Mouse (Mus musculus): ENCODE data around the gene Wasf3.
"Not testable (repeated sequence)": the region's sequence is repeated elsewhere in the genome, so short reads cannot be mapped to it uniquely, and the experiment has no call there.

The Wasf3 gene

DNA sequence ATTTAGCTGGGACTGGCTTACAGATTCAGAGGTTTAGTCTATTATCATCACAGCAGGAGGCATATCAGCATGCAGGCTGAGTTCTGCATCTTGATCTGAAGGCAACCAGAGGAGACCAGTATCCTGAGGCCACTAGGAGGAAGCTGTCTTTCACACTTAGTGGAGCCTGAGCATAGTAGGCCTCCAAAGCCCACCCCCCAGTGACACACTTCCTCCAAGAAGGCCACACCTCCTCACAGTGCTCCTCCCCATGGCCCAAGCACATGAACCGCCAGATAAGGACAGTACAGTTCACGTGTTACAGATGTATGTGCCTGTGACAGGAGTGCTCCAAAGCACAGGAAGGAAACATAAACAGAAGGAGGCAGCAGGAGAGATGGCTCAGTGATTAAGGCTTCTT is 58.0 kb downstream of the Wasf3 start:
- no peak for DNase-seq (ENCODE audit: low spot score)

DNA sequence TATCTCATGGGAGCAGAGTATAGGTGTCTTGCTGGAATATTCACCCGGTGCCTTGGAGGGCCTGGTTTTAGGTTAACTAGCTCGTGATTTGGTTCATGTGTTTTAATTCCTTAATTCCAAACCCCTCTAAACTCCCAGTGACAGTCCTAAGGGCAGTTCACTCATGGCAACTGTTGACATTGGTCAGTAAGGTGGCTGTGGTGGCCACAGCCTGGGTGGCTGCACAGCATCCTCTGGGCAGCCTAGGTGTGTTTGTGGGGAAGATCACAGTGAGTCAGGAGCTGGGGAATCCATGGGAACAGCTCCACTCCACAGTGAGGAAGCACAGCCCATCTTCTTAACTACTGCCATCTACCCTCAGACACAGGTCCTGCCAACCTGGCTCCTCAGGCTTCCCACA is 61.8 kb downstream of the Wasf3 start:
- DNase-seq (ENCODE audit: low spot score): no peak

DNA sequence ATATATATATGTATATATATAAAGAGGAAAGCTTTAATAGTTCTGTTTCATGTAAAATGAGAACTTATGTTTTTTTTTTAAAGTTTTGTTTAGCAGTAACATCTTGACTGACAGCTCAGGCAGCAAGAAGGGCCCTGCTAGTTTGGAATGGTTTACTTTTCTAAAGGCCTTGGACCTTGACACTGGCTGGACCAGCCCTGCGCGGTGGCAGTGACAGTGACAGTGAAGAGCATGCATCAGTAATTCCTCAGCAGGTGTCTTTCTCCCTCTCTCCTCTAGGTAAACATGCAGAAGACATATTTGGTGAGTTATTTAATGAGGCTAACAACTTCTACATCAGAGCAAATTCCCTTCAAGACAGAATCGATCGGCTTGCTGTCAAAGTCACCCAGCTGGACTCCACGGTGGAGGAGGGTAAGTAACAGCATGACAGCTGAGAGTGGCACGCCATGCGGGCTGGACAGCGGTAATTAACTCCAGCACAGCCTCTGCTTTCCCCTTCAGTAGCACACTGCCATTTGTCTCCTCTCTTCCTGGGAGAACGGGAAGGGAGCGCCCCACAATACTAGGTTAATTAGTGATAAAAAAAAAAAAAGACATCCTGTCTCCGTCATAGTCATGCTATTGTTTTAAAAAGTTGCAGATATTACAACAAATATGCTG is 66.9 kb downstream of the Wasf3 start:
- no peak for DNase-seq (ENCODE audit: low spot score)

DNA sequence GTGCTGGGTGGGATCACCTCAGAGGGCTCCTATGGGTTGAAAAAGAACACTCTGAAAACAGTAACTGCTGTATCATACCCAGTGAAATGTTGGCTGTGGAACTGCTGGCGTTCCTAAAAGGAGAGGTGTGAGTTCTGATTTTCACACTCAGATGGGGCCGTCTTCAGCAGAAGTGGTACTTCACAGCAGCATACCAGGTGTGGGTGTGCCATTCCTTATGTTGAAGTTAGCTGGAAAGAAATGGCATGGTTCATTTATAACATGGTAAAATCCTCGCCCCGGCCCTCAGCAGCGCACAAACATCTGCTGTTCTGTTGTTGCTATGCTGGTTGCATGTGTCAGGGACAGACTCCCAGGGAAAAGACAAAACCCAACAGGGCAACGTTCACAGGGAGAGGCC is 68.8 kb downstream of the Wasf3 start:
- DNase-seq (ENCODE audit: low spot score): no peak

DNA sequence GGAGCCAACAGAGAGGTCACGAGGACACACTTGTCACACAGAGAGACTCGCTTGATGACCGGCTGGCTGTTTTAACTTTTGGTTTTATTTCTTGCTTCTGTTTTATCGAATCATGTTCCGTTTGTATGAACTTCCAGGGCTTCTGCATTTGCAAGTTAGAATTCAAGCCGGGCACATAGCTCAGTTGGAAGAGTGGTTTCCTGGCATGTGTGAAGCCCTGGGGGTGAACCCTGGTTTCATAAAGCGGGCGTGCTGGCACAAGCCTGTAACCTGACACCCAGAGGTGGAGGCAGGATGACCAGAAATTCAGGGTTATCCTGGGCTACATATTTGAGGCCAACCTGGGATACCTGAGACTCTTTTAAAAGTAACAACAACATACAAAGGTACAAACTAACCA is 76.8 kb downstream of the Wasf3 start:
- DNase-seq (ENCODE audit: low spot score): no peak

DNA sequence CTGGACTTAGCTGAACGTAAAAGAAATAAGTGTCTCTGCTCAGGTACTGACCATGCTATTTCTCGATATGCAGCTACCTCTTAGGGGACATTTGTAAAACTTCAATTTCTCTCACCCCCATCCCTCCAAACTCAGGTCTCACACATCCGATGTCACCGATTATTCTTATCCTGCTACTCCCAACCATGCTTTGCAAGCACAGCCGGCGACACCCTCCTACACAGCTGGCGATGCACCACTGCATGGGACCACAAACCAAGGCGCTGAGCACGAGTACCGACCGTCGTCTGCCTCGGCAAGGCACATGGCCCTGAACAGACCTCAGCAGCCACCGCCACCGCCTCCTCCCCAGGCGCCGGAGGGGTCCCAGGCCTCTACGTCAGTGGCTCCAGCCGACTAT is 81.9 kb downstream of the Wasf3 start:
- no peak for DNase-seq (ENCODE audit: low spot score)

DNA sequence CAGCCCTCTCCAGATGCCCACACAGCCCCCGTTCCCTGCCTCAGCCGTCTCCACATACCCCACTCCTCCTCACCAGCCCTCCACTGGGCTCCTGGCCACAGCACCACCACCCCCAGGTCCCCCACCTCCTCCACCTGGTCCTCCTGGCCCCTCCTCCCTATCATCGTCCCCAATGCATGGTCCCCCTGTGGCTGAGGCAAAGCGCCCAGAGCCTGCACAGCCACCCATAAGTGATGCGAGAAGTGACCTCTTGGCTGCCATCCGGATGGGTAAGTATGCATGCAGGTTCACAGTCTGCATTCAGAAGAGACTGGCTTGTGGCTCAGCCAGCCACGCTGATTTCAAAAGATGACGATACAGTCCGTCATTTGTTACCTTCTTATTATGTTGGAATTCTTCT is 83.5 kb downstream of the Wasf3 start:
- DNase-seq (ENCODE audit: low spot score): no peak

DNA sequence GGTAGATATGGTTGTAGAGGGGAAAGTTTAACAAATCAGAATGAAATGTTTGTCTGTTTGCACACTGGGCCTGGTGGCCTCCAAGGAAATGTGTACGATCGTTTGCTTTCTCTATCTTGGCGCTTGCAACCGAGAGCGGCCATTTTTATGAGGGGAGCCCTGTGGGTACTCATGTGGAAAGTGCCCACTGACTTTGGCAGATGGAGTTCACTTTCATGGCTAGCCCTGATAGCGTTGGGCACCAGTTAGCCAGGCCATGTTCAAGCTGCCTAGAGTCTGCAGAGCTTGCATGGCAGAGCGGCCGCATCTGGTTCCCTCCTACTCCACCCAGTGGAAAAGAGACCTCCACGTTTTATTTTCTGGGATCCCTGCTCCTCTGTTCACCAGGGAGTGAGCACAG is 86.0 kb downstream of the Wasf3 start:
- no peak for DNase-seq (ENCODE audit: low spot score)

DNA sequence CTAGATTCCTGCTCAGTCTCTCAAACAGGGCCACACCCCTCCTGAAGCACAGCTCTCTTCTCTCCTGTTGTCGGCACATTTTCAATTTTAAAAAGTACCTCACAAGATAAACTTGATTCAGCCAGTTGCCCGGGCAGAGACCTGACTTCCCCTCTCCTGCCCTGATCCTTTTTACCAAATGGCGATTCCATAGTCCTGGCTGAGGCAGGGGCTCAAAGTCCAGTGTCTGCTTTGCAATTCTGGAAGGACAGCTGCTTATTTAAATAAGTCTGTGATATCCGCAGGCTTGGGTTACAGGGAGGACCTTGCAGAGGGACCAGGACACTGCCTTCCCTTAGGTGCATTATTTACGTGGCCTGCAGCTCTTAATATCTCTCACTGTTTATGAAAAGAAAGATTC is 86.5 kb downstream of the Wasf3 start:
- no peak for DNase-seq (ENCODE audit: low spot score)

DNA sequence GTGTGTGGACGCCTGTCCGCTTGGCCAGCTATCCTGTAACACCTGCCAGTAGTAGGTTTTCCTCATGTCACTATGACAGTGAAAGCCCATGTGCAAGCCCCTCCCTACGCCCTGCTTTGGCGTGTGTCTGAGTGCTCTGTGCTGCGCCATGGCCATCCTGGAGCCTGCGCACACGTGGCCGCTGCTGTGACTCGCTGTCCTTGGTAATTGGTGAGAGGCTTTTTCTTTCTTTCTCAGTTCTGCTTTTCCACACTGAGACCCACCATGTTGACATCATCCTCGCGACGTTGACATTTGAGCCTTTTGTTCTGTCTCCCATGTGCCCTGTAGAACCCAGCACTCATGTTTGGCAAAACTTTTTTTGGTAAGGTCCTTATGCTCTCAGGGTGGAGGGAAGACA is 87.0 kb downstream of the Wasf3 start:
- no peak for DNase-seq (ENCODE audit: low spot score)

DNA sequence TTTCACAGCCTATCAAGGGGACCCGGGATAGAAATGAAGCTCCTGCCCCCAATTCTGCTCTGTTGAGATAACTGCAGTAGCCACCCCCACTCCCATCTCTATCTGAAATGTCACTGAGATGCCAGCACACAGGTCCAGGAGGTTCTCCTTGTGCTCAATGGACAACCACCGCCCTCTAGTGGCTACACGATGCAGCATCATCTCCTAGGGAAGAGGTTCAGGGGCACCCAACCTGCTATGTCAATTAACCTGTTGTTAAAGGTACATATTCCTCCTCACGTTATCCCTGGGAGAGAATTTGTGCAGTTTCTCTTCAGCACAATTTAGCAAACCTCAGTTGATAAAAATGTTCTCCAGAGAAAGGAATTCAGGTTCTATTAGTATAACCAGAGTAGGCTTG is 94.8 kb downstream of the Wasf3 start:
- peak; percentile 51 for DNase-seq (ENCODE audit: low spot score)

DNA sequence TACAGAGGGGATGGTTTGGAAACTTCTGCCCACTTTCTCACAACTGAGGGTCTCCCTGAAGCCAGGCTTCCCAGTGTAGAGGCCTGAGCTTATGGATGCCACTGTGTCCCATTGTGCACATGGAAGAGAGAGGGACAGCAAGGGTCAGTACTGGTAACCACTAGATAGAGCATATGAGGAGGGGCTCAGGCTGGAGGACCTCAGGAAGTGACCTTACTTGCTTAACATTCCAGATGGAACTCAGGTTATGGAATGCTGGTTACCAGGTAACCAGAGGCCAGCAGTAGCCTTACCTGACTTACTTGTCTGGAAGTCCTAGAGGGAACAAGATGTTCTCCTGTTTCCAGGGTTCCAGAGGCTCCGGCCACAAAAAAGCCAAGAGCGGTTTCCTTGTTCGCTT is 96.9 kb downstream of the Wasf3 start, which contains the start of gene Gm6408:
Gene Gm6408, plus strand, starts transcription at position 301 of the 400 bp plus-strand sequence.
- not testable (repeated sequence) for DNase-seq (ENCODE audit: low spot score)

DNA sequence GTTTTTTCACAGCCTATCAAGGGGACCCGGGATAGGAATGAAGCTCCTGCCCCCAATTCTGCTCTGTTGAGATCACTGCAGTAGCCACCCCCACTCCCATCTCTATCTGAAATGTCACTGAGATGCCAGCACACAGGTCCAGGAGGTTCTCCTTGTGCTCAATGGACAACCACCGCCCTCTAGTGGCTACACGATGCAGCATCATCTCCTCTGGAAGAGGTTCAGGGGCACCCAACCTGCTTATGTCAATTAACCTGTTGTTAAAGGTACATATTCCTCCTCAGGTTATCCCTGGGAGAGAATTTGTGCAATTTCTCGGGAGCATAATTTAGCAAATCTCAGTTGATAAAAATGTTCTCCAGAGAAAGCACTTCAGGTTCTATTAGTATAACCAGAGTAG is 104.2 kb downstream of the Wasf3 start:
- not testable (repeated sequence) for DNase-seq (ENCODE audit: low spot score)

DNA sequence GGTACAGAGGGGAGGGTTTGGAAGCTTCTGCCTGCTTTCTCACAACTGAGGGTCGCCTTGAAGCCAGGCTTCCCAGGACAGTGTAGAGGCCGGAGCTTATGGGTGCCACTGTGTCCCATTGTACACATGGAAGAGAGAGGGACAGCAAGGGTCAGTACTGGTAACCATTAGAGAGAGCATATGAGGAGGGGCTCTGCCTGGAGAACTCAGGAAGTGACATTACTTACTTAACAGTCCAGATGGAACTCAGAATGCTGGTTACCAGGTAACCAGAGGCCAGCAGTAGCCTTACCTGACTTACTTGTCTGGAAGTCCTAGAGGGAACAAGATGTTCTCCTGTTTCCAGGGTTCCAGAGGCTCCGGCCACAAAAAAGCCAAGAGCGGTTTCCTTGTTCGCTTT is 106.3 kb downstream of the Wasf3 start, which contains the start of gene Gm6370:
Gene Gm6370, plus strand, starts transcription at position 301 of the 400 bp plus-strand sequence.
- not testable (repeated sequence) for DNase-seq (ENCODE audit: low spot score)

DNA sequence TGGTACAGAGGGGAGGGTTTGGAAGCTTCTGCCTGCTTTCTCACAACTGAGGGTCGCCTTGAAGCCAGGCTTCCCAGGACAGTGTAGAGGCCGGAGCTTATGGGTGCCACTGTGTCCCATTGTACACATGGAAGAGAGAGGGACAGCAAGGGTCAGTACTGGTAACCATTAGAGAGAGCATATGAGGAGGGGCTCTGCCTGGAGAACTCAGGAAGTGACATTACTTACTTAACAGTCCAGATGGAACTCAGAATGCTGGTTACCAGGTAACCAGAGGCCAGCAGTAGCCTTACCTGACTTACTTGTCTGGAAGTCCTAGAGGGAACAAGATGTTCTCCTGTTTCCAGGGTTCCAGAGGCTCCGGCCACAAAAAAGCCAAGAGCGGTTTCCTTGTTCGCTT is 117.3 kb downstream of the Wasf3 start, which contains the start of gene 4930449I24Rik:
Gene 4930449I24Rik, plus strand, starts transcription at position 301 of the 400 bp plus-strand sequence.
- DNase-seq (ENCODE audit: low spot score): not testable (repeated sequence)

DNA sequence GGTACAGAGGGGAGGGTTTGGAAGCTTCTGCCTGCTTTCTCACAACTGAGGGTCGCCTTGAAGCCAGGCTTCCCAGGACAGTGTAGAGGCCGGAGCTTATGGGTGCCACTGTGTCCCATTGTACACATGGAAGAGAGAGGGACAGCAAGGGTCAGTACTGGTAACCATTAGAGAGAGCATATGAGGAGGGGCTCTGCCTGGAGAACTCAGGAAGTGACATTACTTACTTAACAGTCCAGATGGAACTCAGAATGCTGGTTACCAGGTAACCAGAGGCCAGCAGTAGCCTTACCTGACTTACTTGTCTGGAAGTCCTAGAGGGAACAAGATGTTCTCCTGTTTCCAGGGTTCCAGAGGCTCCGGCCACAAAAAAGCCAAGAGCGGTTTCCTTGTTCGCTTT is 129.0 kb downstream of the Wasf3 start, which contains the start of gene Gm3402:
Gene Gm3402, plus strand, starts transcription at position 301 of the 400 bp plus-strand sequence.
- DNase-seq (ENCODE audit: low spot score): not testable (repeated sequence)

Data from left cerebral cortex, adult 11 months (tissue).